Mouse (Mus musculus) embryonic fibroblast, embryonic 13.5 days (primary cell): ENCODE measurements around the gene Rragd. TPM values are rescaled to one million over a fixed set of nuclear protein-coding genes. Genes with fewer than 3 reads are reported as not detected.
"Not testable (repeated sequence)": the region's sequence is repeated elsewhere in the genome, so short reads cannot be mapped to it uniquely, and the experiment has no call there.

Experiments
- H3K27ac ChIP-seq: 2 replicates; pipeline ENCODE4 v1.5.1; 2012; ENCODE audit warnings: low read length, control low read depth, inconsistent platforms; ENCODE audit not compliant: insufficient read depth
- H3K4me1 ChIP-seq: 2 replicates; pipeline ENCODE4 v1.6.1; 2011; ENCODE audit warnings: low read length; ENCODE audit not compliant: control insufficient read depth, insufficient read depth
- H3K4me3 ChIP-seq: 2 replicates; pipeline ENCODE4 v1.5.1; 2011; ENCODE audit warnings: mild to moderate bottlenecking, control low read depth, low read length; ENCODE audit not compliant: insufficient read depth
- CTCF ChIP-seq: IDR thresholded peaks from 2 replicates; pipeline ENCODE4 v1.5.1; 2011; ENCODE audit warnings: mild to moderate bottlenecking, control low read depth, low read length, moderate library complexity, borderline replicate concordance; ENCODE audit not compliant: insufficient read depth
- POLR2A ChIP-seq: IDR thresholded peaks from 2 replicates; pipeline ENCODE4 v1.6.1; 2011; ENCODE audit warnings: low read depth, mild to moderate bottlenecking, control low read depth, low read length, moderate library complexity
- polyA plus RNA-seq: library from polyadenylated mRNA; stranded (reverse); fragments of >200 nt; gene quantifications from 2 replicates; pipeline ENCODE4 v1.2.4, GENCODE M21; 2011; ENCODE audit warnings: low read depth; ENCODE audit not compliant: missing spikeins, insufficient read length

Gene Rragd
- polyA plus RNA-seq, 1 experiment, result 3.1 TPM

- H3K4me1 ChIP-seq, result no peaks in the 10 kb centered on the region
- H3K27ac ChIP-seq, result no peak overlapping the region
- no peak overlapping the region for H3K4me3 ChIP-seq
- TF ChIP-seq POLR2A (no peak), CTCF (no peak)
Measured at GRCm38 (mm10) chr4:32956423-32956822, 26.4 kb upstream of the Rragd start.

GRCm38 (mm10) chr4:32961394-32961793 lies 21.4 kb upstream of the Rragd start:
- Histone ChIP-seq H3K27ac (no peak overlapping the region), H3K4me1 (no peaks in the 10 kb centered on the region), H3K4me3 (no peak overlapping the region)
- TF ChIP-seq POLR2A, result no peak
- no peak for TF ChIP-seq CTCF

- not testable (repeated sequence) for H3K27ac ChIP-seq, H3K4me3 ChIP-seq, H3K4me1 ChIP-seq
Measured at GRCm38 (mm10) chr4:32964619-32965018, 18.2 kb upstream of the Rragd start.

GRCm38 (mm10) chr4:32977331-32977730 lies 5.5 kb upstream of the Rragd start:
- H3K27ac ChIP-seq, result no peak overlapping the region
- H3K4me1 ChIP-seq, result no peaks in the 10 kb centered on the region
- no peak overlapping the region for H3K4me3 ChIP-seq
- no peak for TF ChIP-seq CTCF
- no peak for TF ChIP-seq POLR2A

- TF ChIP-seq POLR2A, result no peak
- TF ChIP-seq CTCF, result no peak
- Histone ChIP-seq H3K27ac (no peak overlapping the region), H3K4me1 (no peaks in the 10 kb centered on the region; the same call in 1 of the 2 replicates), H3K4me3 (no peak overlapping the region)
Measured at GRCm38 (mm10) chr4:32980061-32980460, 2.8 kb upstream of the Rragd start.

- H3K4me3 ChIP-seq, result no peak overlapping the region
- H3K4me1 ChIP-seq, result no peaks in the 10 kb centered on the region; the same call in 1 of the 2 replicates
- TF ChIP-seq CTCF (no peak), POLR2A (no peak)
- H3K27ac ChIP-seq, result no peak overlapping the region
Measured at GRCm38 (mm10) chr4:32981617-32982016, 1.2 kb upstream of the Rragd start.

GRCm38 (mm10) chr4:32982041-32982715 lies 659 bp upstream of the Rragd start:
- TF ChIP-seq CTCF, result no peak
- no peak for TF ChIP-seq POLR2A
- H3K4me1 ChIP-seq, result no peaks in the 10 kb centered on the region; the same call in 1 of the 2 replicates
- H3K27ac ChIP-seq, result no peak overlapping the region
- H3K4me3 ChIP-seq, result 0 out of 2 replicates have a peak overlapping the region, but pooled peaks have one; percentile 73

- TF ChIP-seq CTCF, result no peak
- no peak for TF ChIP-seq POLR2A
- no peaks in the 10 kb centered on the region; the same call in 1 of the 2 replicates for H3K4me1 ChIP-seq
- peak overlapping the region; percentile 73 for H3K4me3 ChIP-seq
- no peak overlapping the region for H3K27ac ChIP-seq
Measured at GRCm38 (mm10) chr4:32983176-32984155, 629 bp downstream of the Rragd start.

- Histone ChIP-seq H3K4me3 (peak overlapping the region; percentile 73), H3K27ac (no peak overlapping the region), H3K4me1 (no peaks in the 10 kb centered on the region; the same call in 1 of the 2 replicates)
- TF ChIP-seq POLR2A (no peak), CTCF (no peak)
Measured at GRCm38 (mm10) chr4:32984242-32984641, 1.4 kb downstream of the Rragd start.
